Mouse (Mus musculus): ENCODE results near the gene Ndufs7.
"Not testable (repeated sequence)": the region's sequence is repeated elsewhere in the genome, so short reads cannot be mapped to it uniquely, and the experiment has no call there.

Ndufs7 gene

GRCm38 (mm10) chr10:80248971-80249640 is at the start of gene Ndufs7:
Gene Ndufs7 (plus strand): TSS chr10:80249121.
- DNase-seq, result peak; percentile 90 to 91

GRCm38 (mm10) chr10:80199440-80200008 is 49.4 kb upstream of the Ndufs7 start:
- DNase-seq, result peak; percentile 55 to 74

- no peak for DNase-seq
Observed at GRCm38 (mm10) chr10:80200485-80200884, 48.4 kb upstream of the Ndufs7 start.

GRCm38 (mm10) chr10:80204055-80204454 is 44.9 kb upstream of the Ndufs7 start:
- DNase-seq, result no peak

GRCm38 (mm10) chr10:80207201-80207600 is 41.7 kb upstream of the Ndufs7 start:
- no peak for DNase-seq

- no peak for DNase-seq
Observed at GRCm38 (mm10) chr10:80207676-80208075, 41.2 kb upstream of the Ndufs7 start.

- no peak for DNase-seq
Observed at GRCm38 (mm10) chr10:80208248-80208647, 40.7 kb upstream of the Ndufs7 start.

GRCm38 (mm10) chr10:80208841-80209371 is 40.0 kb upstream of the Ndufs7 start:
- DNase-seq, result no peak

- not testable (repeated sequence) for DNase-seq
Observed at GRCm38 (mm10) chr10:80211547-80212103, 37.3 kb upstream of the Ndufs7 start.

GRCm38 (mm10) chr10:80215048-80215772 is 33.7 kb upstream of the Ndufs7 start:
- DNase-seq, result no peak

GRCm38 (mm10) chr10:80220676-80221075 is 28.2 kb upstream of the Ndufs7 start:
- DNase-seq, result no peak

GRCm38 (mm10) chr10:80223137-80223536 is 25.8 kb upstream of the Ndufs7 start:
- not testable (repeated sequence) for DNase-seq

- no peak for DNase-seq
Observed at GRCm38 (mm10) chr10:80226071-80226415, 22.9 kb upstream of the Ndufs7 start.

GRCm38 (mm10) chr10:80226416-80227165 is 22.3 kb upstream of the Ndufs7 start, which contains the start of gene Mum1:
Gene Mum1 (plus strand): TSS chr10:80226434.
- DNase-seq, result peak; percentile 98

- DNase-seq, result no peak
Observed at GRCm38 (mm10) chr10:80227166-80227539, 21.8 kb upstream of the Ndufs7 start.

GRCm38 (mm10) chr10:80227877-80228775 is 20.8 kb upstream of the Ndufs7 start:
- no peak for DNase-seq

GRCm38 (mm10) chr10:80236145-80236825 is 12.6 kb upstream of the Ndufs7 start:
- DNase-seq, result no peak

GRCm38 (mm10) chr10:80237020-80237419 is 11.9 kb upstream of the Ndufs7 start:
- no peak for DNase-seq

- DNase-seq, result no peak
Observed at GRCm38 (mm10) chr10:80238306-80238705, 10.6 kb upstream of the Ndufs7 start.

GRCm38 (mm10) chr10:80239791-80240190 is 9.1 kb upstream of the Ndufs7 start:
- no peak for DNase-seq

GRCm38 (mm10) chr10:80242088-80242487 is 6.8 kb upstream of the Ndufs7 start:
- no peak for DNase-seq

Measured in spleen, adult 18-20 months (tissue).